Mouse (Mus musculus): ENCODE data around the gene 3110040N11Rik. TPM values are rescaled to one million over a fixed set of nuclear protein-coding genes. Genes with fewer than 3 reads are reported as not detected.

3110040N11Rik gene
- polyA plus RNA-seq, 1 experiment from 2014 or later: 49.9 TPM

DNA sequence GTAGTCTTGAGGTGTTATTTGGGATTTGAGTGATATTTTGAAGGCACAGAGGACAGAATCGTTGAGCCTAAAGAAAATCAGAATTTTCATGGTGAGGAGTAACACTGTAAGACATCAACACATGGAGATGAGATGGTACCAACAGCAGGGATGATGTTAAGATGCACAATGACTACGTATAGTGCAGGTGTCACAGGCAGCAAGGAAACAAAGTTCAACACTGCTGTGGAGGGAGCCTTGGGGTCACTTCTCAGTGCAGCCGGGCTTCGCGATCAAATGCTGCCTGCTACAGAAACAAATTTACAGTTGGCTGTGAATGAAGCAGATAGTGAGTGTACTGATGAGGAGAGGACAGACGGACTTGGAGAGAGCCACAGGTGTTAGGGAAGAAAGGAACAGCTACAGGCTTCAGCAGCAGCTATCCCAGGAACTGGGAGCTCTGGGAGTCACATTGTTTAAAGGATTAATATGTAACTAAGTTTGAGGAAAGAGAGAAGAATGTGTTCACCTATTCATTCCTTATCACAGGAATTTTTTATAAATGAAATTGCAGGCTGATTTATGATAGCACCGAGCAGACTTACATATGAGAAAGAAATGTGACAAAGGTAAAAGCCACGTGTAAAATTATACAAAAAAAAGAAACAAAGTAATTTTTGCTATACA is 50.4 kb downstream of the 3110040N11Rik start:
- no peak for DNase-seq
- H3K27ac ChIP-seq (ENCODE audit: low read depth): no peak overlapping the region
- H3K4me1 ChIP-seq (ENCODE audit: insufficient read depth): no peaks in the 10 kb centered on the region
- H3K36me3 ChIP-seq (ENCODE audit: insufficient read depth): no peaks in the 10 kb centered on the region
- WGBS: 46% methylated on average over 8 of the region's 8 CpGs
- no peak overlapping the region for H3K4me2 ChIP-seq
- H3K9ac ChIP-seq: no peak overlapping the region
- TF ChIP-seq CTCF (IDR thresholded peaks at IDR 0.05; ENCODE audit: low read depth): no peak
- no peaks in the 10 kb centered on the region for H3K27me3 ChIP-seq (ENCODE audit: insufficient read depth, low read length)
- ATAC-seq (ENCODE audit: insufficient read depth): no peak
- no peaks in the 10 kb centered on the region for H3K9me3 ChIP-seq (ENCODE audit: low read depth, low read length)
- H3K4me3 ChIP-seq (ENCODE audit: low read depth, low read length): no peak overlapping the region

DNA sequence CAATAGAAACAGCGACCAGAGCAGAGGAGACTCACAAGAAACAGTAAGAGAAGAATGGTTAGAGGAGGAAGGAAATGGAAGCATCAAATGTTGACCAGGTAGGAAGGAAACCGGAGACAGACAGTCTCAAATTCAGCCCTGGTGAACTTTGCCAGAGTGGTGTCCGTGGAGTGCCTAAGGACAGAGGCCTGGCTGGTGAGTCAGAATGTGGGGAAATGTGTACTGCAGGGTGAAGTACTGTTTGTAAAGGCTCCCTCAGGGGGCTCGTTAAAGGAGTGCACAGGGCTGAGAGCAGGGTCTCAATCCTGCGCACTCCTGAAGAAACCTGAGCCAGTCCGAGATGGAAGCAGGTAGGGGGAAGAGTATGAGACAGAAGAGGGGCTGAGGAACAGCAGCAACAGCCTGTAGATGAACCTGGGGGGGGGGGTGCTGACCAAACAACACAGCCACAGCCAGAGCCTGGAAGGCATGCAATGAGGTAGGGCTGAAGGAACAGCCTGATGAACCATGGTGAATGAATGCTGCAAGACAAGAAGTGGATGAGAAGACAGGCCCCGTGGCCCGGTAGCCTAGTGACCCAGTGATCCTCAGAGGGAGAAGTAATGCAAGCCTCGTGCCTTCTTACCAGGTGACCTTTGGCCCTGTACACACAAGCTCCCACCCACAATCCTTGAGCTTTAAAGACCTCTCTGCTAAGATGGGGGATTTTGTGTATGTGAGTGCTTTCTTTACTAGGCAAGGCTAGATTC is 53.8 kb downstream of the 3110040N11Rik start:
- Histone ChIP-seq H3K4me3 (ENCODE audit: low read depth, low read length) (no peak overlapping the region), H3K9ac (no peak overlapping the region), H3K27ac (ENCODE audit: low read depth) (no peak overlapping the region), H3K4me2 (no peak overlapping the region), H3K27me3 (ENCODE audit: insufficient read depth, low read length) (no peaks in the 10 kb centered on the region), H3K4me1 (ENCODE audit: insufficient read depth) (no peaks in the 10 kb centered on the region), H3K9me3 (ENCODE audit: low read depth, low read length) (no peaks in the 10 kb centered on the region), H3K36me3 (ENCODE audit: insufficient read depth) (no peaks in the 10 kb centered on the region)
- no peak for DNase-seq
- no peak for ATAC-seq (ENCODE audit: insufficient read depth)
- no peak for TF ChIP-seq CTCF (IDR thresholded peaks at IDR 0.05; ENCODE audit: low read depth)
- WGBS: 53% methylated on average over 9 of the region's 9 CpGs

DNA sequence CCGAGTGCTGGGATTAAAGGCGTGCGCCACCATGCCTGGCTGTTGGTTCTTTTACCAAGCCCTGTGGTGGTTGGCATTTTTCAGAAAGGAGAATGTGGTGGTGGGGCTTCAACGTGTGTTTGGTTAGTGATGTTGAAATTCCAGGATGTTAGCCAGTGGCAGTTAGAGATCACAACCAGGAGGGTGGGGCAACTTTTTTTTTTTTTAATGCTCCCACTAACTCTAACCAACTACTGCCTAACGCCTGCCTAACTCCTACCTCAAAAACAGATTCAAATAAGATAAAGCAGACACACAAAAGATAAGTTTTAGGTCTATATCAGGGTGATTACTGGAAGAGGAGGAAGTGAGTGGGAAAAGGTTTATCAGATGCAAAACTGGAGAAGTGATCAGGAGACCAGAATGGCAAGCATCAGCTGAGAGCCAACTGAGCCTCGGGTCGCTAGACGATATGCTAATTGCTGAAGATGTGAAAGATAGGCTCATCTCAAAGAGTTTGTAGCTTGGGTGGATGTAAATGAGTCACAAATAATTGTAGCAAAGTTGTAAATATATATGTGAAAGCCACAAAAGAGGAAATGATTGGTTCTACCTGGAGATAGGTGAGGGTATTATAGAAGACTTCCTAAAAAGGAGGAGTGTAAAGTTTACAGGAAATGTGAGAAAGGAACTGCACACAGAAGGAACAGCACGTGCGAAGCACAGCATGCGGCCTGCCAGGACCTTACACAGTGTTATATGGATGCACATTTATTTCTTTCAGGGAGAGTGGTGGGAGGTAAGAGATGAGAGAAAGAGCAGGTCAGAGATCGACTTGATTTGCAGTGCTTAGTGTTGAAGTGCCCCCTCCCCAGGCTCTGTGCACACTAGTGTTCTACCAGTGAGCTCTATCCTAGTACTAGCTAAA is 56.8 kb downstream of the 3110040N11Rik start:
- Histone ChIP-seq H3K4me1 (ENCODE audit: insufficient read depth) (no peaks in the 10 kb centered on the region), H3K27ac (ENCODE audit: low read depth) (no peak overlapping the region), H3K9ac (no peak overlapping the region), H3K36me3 (ENCODE audit: insufficient read depth) (no peaks in the 10 kb centered on the region), H3K27me3 (ENCODE audit: insufficient read depth, low read length) (no peaks in the 10 kb centered on the region), H3K9me3 (ENCODE audit: low read depth, low read length) (no peaks in the 10 kb centered on the region), H3K4me3 (ENCODE audit: low read depth, low read length) (no peak overlapping the region), H3K4me2 (no peak overlapping the region)
- no peak for ATAC-seq (ENCODE audit: insufficient read depth)
- no peak for TF ChIP-seq CTCF (IDR thresholded peaks at IDR 0.05; ENCODE audit: low read depth)
- DNase-seq: no peak
- 75% methylated on average over 12 of the region's 12 CpGs for WGBS

Other genes with a start within 250 kb of the 3110040N11Rik start
- 0.12 and 0.37 TPM in 2 replicates for gene Fsd2, start 222.5 kb downstream of the 3110040N11Rik start, polyA plus RNA-seq (2014; fragmentation: Nextera tagmentation; extraction: Ambion mirVana)
- 8.0 and 9.3 TPM in 2 replicates for gene Whamm, start 218.2 kb downstream of the 3110040N11Rik start, polyA plus RNA-seq (2014; fragmentation: Nextera tagmentation; extraction: Ambion mirVana)
- 38.2 and 40.5 TPM in 2 replicates for gene Homer2, start 82.0 kb downstream of the 3110040N11Rik start, polyA plus RNA-seq (2014; fragmentation: Nextera tagmentation; extraction: Ambion mirVana)
- 121 and 124 TPM in 2 replicates for gene Ramac, start 26.6 kb downstream of the 3110040N11Rik start, polyA plus RNA-seq (2014; fragmentation: Nextera tagmentation; extraction: Ambion mirVana)
- 81.8 and 92.3 TPM in 2 replicates for gene Btbd1, start 40.0 kb upstream of the 3110040N11Rik start, polyA plus RNA-seq (2014; fragmentation: Nextera tagmentation; extraction: Ambion mirVana)
- not detected in 2 replicates for gene Gm10160, start 66.3 kb upstream of the 3110040N11Rik start, polyA plus RNA-seq (2014; fragmentation: Nextera tagmentation; extraction: Ambion mirVana)
- 16.0 and 17.5 TPM in 2 replicates for gene Tm6sf1, start 69.5 kb upstream of the 3110040N11Rik start, polyA plus RNA-seq (2014; fragmentation: Nextera tagmentation; extraction: Ambion mirVana)
- gene Hdgfl3, start 145.0 kb upstream of the 3110040N11Rik start, polyA plus RNA-seq (2014; fragmentation: Nextera tagmentation; extraction: Ambion mirVana): 13.5 and 14.4 TPM in 2 replicates
- gene Bnc1, start 202.8 kb upstream of the 3110040N11Rik start, polyA plus RNA-seq (2014; fragmentation: Nextera tagmentation; extraction: Ambion mirVana): 1.5 and 2.4 TPM in 2 replicates